Mouse (Mus musculus) effector memory CD4-positive, alpha-beta T cell, adult 7 months (primary cell): ENCODE measurements around the gene Tarbp1. TPM values are rescaled to one million over a fixed set of nuclear protein-coding genes. Genes with fewer than 3 reads are reported as not detected.

Experiments used
- polyA plus RNA-seq: library from polyadenylated mRNA; unstranded; fragments of 100-300 nt; shearing (Covaris generic); gene quantifications from one replicate; pipeline ENCODE4 v1.2.1, GENCODE M21; 2017

Tarbp1 gene
- polyA plus RNA-seq, result 6.0 TPM

DNA sequence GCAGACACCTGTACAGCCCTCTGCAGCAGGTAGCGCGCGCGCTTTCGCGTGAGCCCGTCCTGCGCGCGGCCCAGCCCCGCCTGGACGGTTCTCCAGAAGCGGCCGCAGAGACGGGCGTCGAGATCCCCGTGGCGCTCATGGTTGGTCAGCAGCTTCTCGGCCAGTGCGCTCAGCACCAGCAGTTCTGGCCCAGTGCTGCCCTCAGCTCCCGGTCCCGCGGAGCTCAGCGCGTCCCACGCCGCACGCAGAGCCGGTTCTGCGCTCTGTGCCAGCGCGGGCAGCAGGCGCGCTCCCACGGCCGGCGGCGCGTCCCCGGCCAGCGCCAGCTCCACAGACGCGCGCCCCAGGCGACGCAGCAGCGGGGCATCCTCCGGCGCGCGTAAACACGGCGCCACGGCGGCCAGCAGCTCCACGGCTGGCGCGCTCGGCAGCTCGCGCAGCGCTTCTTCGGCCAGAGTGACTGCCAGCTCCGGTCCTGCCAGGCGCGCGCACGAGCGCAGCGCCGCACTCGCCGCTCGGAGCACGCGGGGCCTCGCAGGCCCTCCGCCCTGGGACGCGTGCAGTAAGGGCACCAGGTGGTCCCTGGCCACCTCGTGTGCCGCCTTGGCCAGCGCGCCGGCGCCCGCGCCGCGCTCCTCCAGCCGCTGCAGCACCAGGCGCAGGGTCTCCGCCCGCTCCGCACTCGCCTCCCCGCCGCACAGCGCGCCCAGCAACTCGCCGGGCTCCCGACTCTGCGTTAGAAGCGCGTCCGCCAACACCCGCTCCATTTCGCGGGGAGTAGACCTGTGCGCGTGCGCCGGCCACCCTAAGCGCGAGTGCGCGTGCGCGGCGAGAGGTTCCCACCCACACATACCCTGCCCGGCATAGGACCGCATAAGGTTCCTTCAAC lies at the start of gene Tarbp1:
Gene Tarbp1 (minus strand): TSS at position 767 of the 889 bp plus-strand sequence.

DNA sequence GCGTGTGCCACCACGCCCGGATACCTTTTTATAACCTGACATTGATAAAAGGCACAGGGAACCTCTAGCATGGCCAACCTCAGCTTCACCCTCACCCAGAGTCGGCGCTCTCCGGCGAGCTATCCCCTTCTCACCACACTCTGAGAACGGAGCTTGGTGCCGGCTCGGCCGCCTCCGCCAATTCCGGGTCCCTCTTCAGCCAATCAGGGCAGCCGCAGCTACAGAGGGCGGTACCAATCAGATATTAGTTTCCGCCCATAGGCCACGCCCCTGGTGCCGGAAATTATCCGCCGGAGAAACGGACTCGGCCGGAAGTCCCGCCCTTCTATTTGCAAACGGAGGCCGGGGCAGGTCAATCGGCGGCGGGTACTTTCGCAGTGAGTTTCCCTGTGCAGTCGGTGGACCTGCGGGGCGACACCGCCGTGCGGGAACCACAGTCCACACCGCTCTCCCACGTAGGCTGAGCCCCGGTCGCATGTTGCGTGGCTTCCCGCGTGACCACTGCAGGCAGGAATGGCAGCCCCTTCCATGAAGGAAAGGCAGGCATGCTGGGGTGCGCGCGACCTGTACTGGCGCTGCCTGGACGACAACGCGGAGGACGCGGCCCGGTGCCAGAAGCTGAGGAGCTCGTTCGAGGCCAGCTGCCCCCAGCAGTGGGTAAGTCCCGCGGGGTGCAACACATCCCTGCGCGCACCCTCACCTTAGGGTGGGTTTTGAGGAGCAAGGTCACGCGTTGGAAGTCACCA lies 52.5 kb downstream of the Tarbp1 start, which contains the start of gene Coa6:
Gene Coa6 (plus strand): TSS at position 342 of the 746 bp plus-strand sequence.

Other genes starting within 250 kb of the Tarbp1 start
- not detected for gene Slc35f3, start 176.5 kb downstream of the Tarbp1 start, polyA plus RNA-seq
- gene Coa6, start 52.5 kb downstream of the Tarbp1 start, polyA plus RNA-seq, result 30.4 TPM
- 263 TPM for gene Irf2bp2, start 118.9 kb upstream of the Tarbp1 start, polyA plus RNA-seq